Mouse (Mus musculus) kidney, embryonic 14.5 days (tissue): Measurements from ENCODE around the gene Armc5. TPM values are rescaled to one million over a fixed set of nuclear protein-coding genes. Genes with fewer than 3 reads are reported as not detected.
A peak's percentile ranks its signal among the peaks of the same experiment; 100 is the strongest.

Source experiments
- ATAC-seq: fragments of 200-750 bp; cut with Nextera tagmentation; 2 replicates; pipeline ENCODE4 v1.8.0; 2017; ENCODE audit warnings: moderate number of reproducible peaks, mild to moderate bottlenecking, moderate TSS enrichment, moderate library complexity; ENCODE audit not compliant: low FRiP score, low TSS enrichment
- H3K27ac ChIP-seq: fragments of 300-500 bp; sonication (generic); 2 replicates; pipeline ENCODE4 v1.5.1; 2014; ENCODE audit warnings: low read depth, mild to moderate bottlenecking, low read length, moderate library complexity, mixed read lengths
- H3K27me3 ChIP-seq: fragments of 300-500 bp; sonication (generic); 2 replicates; pipeline ENCODE4 v1.6.1; 2014; ENCODE audit warnings: mild to moderate bottlenecking, low read length; ENCODE audit not compliant: control insufficient read depth, insufficient read depth
- H3K36me3 ChIP-seq: fragments of 300-500 bp; sonication (generic); 2 replicates; pipeline ENCODE4 v1.6.1; 2014; ENCODE audit warnings: low read length, mixed read lengths; ENCODE audit not compliant: control insufficient read depth, insufficient read depth
- H3K4me1 ChIP-seq: fragments of 300-500 bp; sonication (generic); 2 replicates; pipeline ENCODE4 v1.6.1; 2014; ENCODE audit warnings: low read length, mixed read lengths; ENCODE audit not compliant: control insufficient read depth, insufficient read depth
- H3K4me2 ChIP-seq: fragments of 300-500 bp; sonication (generic); replicated peaks from 2 replicates; pipeline ENCODE4 v1.6.1; 2014; ENCODE audit warnings: low read depth, mild to moderate bottlenecking, low read length
- H3K4me3 ChIP-seq: fragments of 300-500 bp; sonication (generic); 2 replicates; pipeline ENCODE4 v1.5.1; 2014; ENCODE audit warnings: mild to moderate bottlenecking, low read length
- H3K9ac ChIP-seq: fragments of 300-500 bp; sonication (generic); 2 replicates; pipeline ENCODE4 v1.6.1; 2014; ENCODE audit warnings: low read depth, mild to moderate bottlenecking, low read length, moderate library complexity
- H3K9me3 ChIP-seq: fragments of 300-500 bp; sonication (generic); 2 replicates; pipeline ENCODE4 v1.6.1; 2016; ENCODE audit warnings: low read length; ENCODE audit not compliant: control insufficient read depth
- WGBS: fragments of 180-500 bp; shearing (Covaris S2); extraction: QIAGEN DNeasy Blood & Tissue Kit; methylation state at CpG from one replicate; pipeline ENCODE4 v1.1.7; 2014; 5-methylcytosine and 5-hydroxymethylcytosine counted together
- microRNA-seq: library from miRNA; unstranded; fragments of <30 nt; microRNA quantifications from one replicate; pipeline ENCODE4, GENCODE M21; 2016
- polyA plus RNA-seq: library from polyadenylated mRNA; unstranded; fragments of >200 nt; fragmentation: Nextera tagmentation; extraction: Ambion mirVana; gene quantifications from 2 replicates; pipeline ENCODE4 v1.2.1, GENCODE M21; 2014

Gene Armc5
- polyA plus RNA-seq, 1 experiment from 2014 or later = 12.9 TPM

DNA sequence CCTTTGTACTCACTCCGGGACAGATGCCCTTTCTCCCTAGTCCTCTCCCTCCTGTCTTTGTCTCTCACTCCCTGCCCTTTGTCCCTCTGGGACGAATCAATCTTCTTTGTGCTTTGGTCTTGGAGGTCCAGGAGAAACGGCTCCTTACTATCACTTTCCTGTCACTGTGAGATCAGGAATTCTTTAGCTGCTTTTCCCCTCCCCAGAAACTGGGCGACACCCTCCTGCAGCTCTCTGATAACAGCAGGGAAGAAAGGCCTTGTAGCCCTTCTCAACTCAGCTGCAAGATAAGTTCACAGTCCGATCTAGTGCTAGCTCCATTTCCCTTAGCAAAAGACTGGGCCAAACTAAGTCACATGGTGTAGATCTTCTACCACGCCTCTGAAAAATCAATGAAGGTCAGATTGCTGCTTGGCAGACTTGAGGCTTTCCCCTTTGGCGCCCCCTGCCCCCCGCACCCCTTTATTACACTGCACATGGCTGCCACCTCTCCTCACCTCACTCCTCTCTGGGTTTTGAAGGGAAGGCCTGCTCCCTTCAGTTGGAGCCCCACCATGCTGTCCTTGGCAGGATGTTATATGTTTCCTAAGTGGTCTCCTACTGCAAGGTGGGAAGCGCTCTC lies 51.9 kb downstream of the Armc5 start:
- H3K27me3 ChIP-seq = no peaks in the 10 kb centered on the region
- H3K4me3 ChIP-seq = no peak overlapping the region
- no peak for ATAC-seq
- H3K9ac ChIP-seq = no peak overlapping the region
- no peak overlapping the region for H3K4me2 ChIP-seq
- H3K36me3 ChIP-seq = peaks cover 39% of the 10 kb centered on the region
- 29% methylated on average over 9 of the region's 9 CpGs for WGBS
- H3K9me3 ChIP-seq = no peaks in the 10 kb centered on the region
- peak overlapping the region; percentile 3; the same call in 1 of the 2 replicates for H3K27ac ChIP-seq
- H3K4me1 ChIP-seq = no peaks in the 10 kb centered on the region

Small RNA genes within 50 kb of the gene (microRNA-seq; reads per million reads assigned to microRNA genes)
- 0.84 reads per million for gene Mir3103

Other genes with a start within 250 kb of the Armc5 start
- 39.5 and 47.3 TPM in 2 replicates for gene Pycard, start 243.5 kb upstream of the Armc5 start, polyA plus RNA-seq
- 0.14 TPM in 1 of 2 replicates, not detected in the other for gene Trim72, start 233.4 kb upstream of the Armc5 start, polyA plus RNA-seq
- gene Itgam, start 174.7 kb upstream of the Armc5 start, polyA plus RNA-seq = 0.14 and 0.54 TPM in 2 replicates
- gene Gm49368, start 174.7 kb upstream of the Armc5 start, polyA plus RNA-seq = not detected in 2 replicates
- gene Itgax, start 107.8 kb upstream of the Armc5 start, polyA plus RNA-seq = 0.05 TPM in 1 of 2 replicates, not detected in the other
- not detected in 2 replicates for gene Itgad, start 83.0 kb upstream of the Armc5 start, polyA plus RNA-seq
- not detected in 2 replicates for gene Cox6a2, start 31.0 kb upstream of the Armc5 start, polyA plus RNA-seq
- 7.5 and 9.5 TPM in 2 replicates for gene 9130023H24Rik, start 689 bp downstream of the Armc5 start, polyA plus RNA-seq
- 44.3 and 61.7 TPM in 2 replicates for gene Tgfb1i1, start 9.5 kb downstream of the Armc5 start, polyA plus RNA-seq
- 1.1 and 2.2 TPM in 2 replicates for gene Slc5a2, start 28.3 kb downstream of the Armc5 start, polyA plus RNA-seq
- gene BC017158, start 60.8 kb downstream of the Armc5 start, polyA plus RNA-seq = 26.9 and 32.1 TPM in 2 replicates
- 7.6 and 8.7 TPM in 2 replicates for gene Rgs10, start 181.4 kb downstream of the Armc5 start, polyA plus RNA-seq
- 40.0 and 41.0 TPM in 2 replicates for gene Tial1, start 224.4 kb downstream of the Armc5 start, polyA plus RNA-seq